Mouse (Mus musculus): Measurements from ENCODE around the gene Wdr53. TPM values are rescaled to one million over a fixed set of nuclear protein-coding genes. Genes with fewer than 3 reads are reported as not detected.
"Not testable (repeated sequence)": the region's sequence is repeated elsewhere in the genome, so short reads cannot be mapped to it uniquely, and the experiment has no call there.

Gene Wdr53
- polyA plus RNA-seq, 2 experiments: 13.7 to 17.8 TPM

GRCm38 (mm10) chr16:32237930-32238680 lies 8.9 kb upstream of the Wdr53 start:
- DNase-seq (ENCODE audit: low spot score) (no peak), ATAC-seq (ENCODE audit: low FRiP score, low read depth) (no peak)
- WGBS: 94% methylated on average over 19 of the region's 19 CpGs
- Histone ChIP-seq H3K4me2 (replicated peaks; ENCODE audit: low read depth, low read length, severe bottlenecking) (no peak overlapping the region), H3K36me3 (ENCODE audit: control insufficient read depth, insufficient read depth, low read length) (peaks cover 35% of the 10 kb centered on the region), H3K4me3 (replicated peaks; ENCODE audit: low read length) (no peak overlapping the region), H3K9ac (ENCODE audit: low read depth, low read length, severe bottlenecking) (no peak overlapping the region), H3K27ac (replicated peaks; ENCODE audit: low read depth, low read length) (no peak overlapping the region), H3K27me3 (ENCODE audit: control insufficient read depth, insufficient read depth, low read length) (no peaks in the 10 kb centered on the region), H3K9me3 (ENCODE audit: control insufficient read depth, low read length) (no peaks in the 10 kb centered on the region), H3K4me1 (ENCODE audit: control insufficient read depth, insufficient read depth, low read length) (no peaks in the 10 kb centered on the region)
- TF ChIP-seq POLR2A (IDR thresholded peaks at IDR 0.05; ENCODE audit: borderline replicate concordance, extremely low read depth, insufficient read depth, insufficient read length): no peak

GRCm38 (mm10) chr16:32239428-32240312 lies 7.4 kb upstream of the Wdr53 start:
- ATAC-seq (ENCODE audit: low FRiP score, low read depth): no peak
- WGBS: 83% methylated on average over 2 of the region's 2 CpGs

GRCm38 (mm10) chr16:32243901-32244300 lies 3.1 kb upstream of the Wdr53 start:
- Histone ChIP-seq H3K36me3 (ENCODE audit: control insufficient read depth, insufficient read depth, low read length) (no peaks in the 10 kb centered on the region), H3K27me3 (ENCODE audit: control insufficient read depth, insufficient read depth, low read length) (no peaks in the 10 kb centered on the region), H3K4me2 (replicated peaks; ENCODE audit: low read depth, low read length, severe bottlenecking) (no peak overlapping the region), H3K4me1 (ENCODE audit: control insufficient read depth, insufficient read depth, low read length) (peaks cover 15% of the 10 kb centered on the region), H3K4me3 (replicated peaks; ENCODE audit: low read length) (no peak overlapping the region), H3K9ac (ENCODE audit: low read depth, low read length, severe bottlenecking) (no peak overlapping the region), H3K9me3 (ENCODE audit: control insufficient read depth, low read length) (no peaks in the 10 kb centered on the region), H3K27ac (replicated peaks; ENCODE audit: low read depth, low read length) (no peak overlapping the region)
- 70% methylated on average over 3 of the region's 3 CpGs for WGBS
- DNase-seq (ENCODE audit: low spot score) (no peak), ATAC-seq (ENCODE audit: low FRiP score, low read depth) (no peak)
- no peak for TF ChIP-seq POLR2A (IDR thresholded peaks at IDR 0.05; ENCODE audit: borderline replicate concordance, extremely low read depth, insufficient read depth, insufficient read length)

More at GRCm38 (mm10) chr16:32239428-32240312, 7.4 kb upstream of the Wdr53 start:
- H3K9ac ChIP-seq (ENCODE audit: low read depth, low read length, severe bottlenecking): no peak overlapping the region
- H3K27ac ChIP-seq (replicated peaks; ENCODE audit: low read depth, low read length): no peak overlapping the region
- no peak overlapping the region for H3K4me3 ChIP-seq (replicated peaks; ENCODE audit: low read length)
- no peaks in the 10 kb centered on the region for H3K9me3 ChIP-seq (ENCODE audit: control insufficient read depth, low read length)
- peaks cover 21% of the 10 kb centered on the region for H3K36me3 ChIP-seq (ENCODE audit: control insufficient read depth, insufficient read depth, low read length)
- no peak overlapping the region for H3K4me2 ChIP-seq (replicated peaks; ENCODE audit: low read depth, low read length, severe bottlenecking)
- no peak for TF ChIP-seq POLR2A (IDR thresholded peaks at IDR 0.05; ENCODE audit: borderline replicate concordance, extremely low read depth, insufficient read depth, insufficient read length)
- no peak for DNase-seq (ENCODE audit: low spot score)
- no peaks in the 10 kb centered on the region for H3K27me3 ChIP-seq (ENCODE audit: control insufficient read depth, insufficient read depth, low read length)
- 0 out of 2 replicates have a peak, but pooled peaks cover under 1% of the 10 kb centered on the region for H3K4me1 ChIP-seq (ENCODE audit: control insufficient read depth, insufficient read depth, low read length)

- TF ChIP-seq POLR2A (IDR thresholded peaks at IDR 0.05; ENCODE audit: borderline replicate concordance, extremely low read depth, insufficient read depth, insufficient read length): no peak
- 0% methylated on average over 36 of the region's 41 CpGs for WGBS
Observed at GRCm38 (mm10) chr16:32246351-32246791, 656 bp upstream of the Wdr53 start.

GRCm38 (mm10) chr16:32264225-32264624 lies 17.2 kb downstream of the Wdr53 start:
- not testable (repeated sequence) for H3K4me3 ChIP-seq (replicated peaks; ENCODE audit: low read length); H3K27me3 ChIP-seq (ENCODE audit: control insufficient read depth, insufficient read depth, low read length); H3K4me2 ChIP-seq (replicated peaks; ENCODE audit: low read depth, low read length, severe bottlenecking); H3K36me3 ChIP-seq (ENCODE audit: control insufficient read depth, insufficient read depth, low read length); H3K9me3 ChIP-seq (ENCODE audit: control insufficient read depth, low read length); H3K27ac ChIP-seq (replicated peaks; ENCODE audit: low read depth, low read length); ATAC-seq (ENCODE audit: low FRiP score, low read depth); H3K9ac ChIP-seq (ENCODE audit: low read depth, low read length, severe bottlenecking); H3K4me1 ChIP-seq (ENCODE audit: control insufficient read depth, insufficient read depth, low read length)
- peak; percentile 22 for DNase-seq (ENCODE audit: low spot score)
- WGBS: 83% methylated on average over 2 of the region's 2 CpGs

More at GRCm38 (mm10) chr16:32246351-32246791, 656 bp upstream of the Wdr53 start:
- H3K9ac ChIP-seq (ENCODE audit: low read depth, low read length, severe bottlenecking): peak overlapping the region; percentile 81
- H3K4me1 ChIP-seq (ENCODE audit: control insufficient read depth, insufficient read depth, low read length): peaks cover 15% of the 10 kb centered on the region
- H3K27me3 ChIP-seq (ENCODE audit: control insufficient read depth, insufficient read depth, low read length): no peaks in the 10 kb centered on the region
- DNase-seq (ENCODE audit: low spot score) (peak; percentile 3), ATAC-seq (ENCODE audit: low FRiP score, low read depth) (peak; percentile 26; the same call in 1 of the 2 replicates)
- H3K9me3 ChIP-seq (ENCODE audit: control insufficient read depth, low read length): no peaks in the 10 kb centered on the region
- peak overlapping the region; percentile 94 for H3K27ac ChIP-seq (replicated peaks; ENCODE audit: low read depth, low read length)
- H3K4me3 ChIP-seq (replicated peaks; ENCODE audit: low read length): peak overlapping the region; percentile 67
- H3K36me3 ChIP-seq (ENCODE audit: control insufficient read depth, insufficient read depth, low read length): no peaks in the 10 kb centered on the region
- peak overlapping the region; percentile 70 for H3K4me2 ChIP-seq (replicated peaks; ENCODE audit: low read depth, low read length, severe bottlenecking)

All from limb, embryonic 14.5 days (tissue).